In the genomic region with DNA sequence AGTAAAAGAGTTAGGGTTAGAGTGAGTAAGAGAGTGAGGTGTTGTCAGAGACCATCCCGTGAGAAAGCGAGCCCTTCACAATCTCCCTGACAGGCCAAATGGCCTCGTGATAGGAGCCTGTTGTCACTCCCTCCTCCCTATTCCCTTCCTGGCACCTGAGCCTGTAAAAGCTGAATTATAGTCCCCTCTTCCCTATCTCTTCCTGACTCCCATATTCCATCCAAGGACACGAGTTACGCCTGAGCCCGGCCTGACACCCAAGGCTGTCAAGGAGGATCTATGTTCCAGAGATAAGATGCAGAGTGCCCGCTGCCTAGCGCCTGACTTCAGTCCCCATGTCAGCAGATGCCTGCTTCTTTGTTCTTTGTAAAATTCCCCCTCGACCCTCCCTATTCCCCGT, we compare ENCODE assay signal across 21 mouse cellular contexts. TPM values are rescaled to one million over a fixed set of nuclear protein-coding genes. Genes with fewer than 3 reads are reported as not detected.
DNase-seq lines count a peak whose midpoint lies in the region; ATAC-seq lines count a peak whose summit lies in the region.
"Not testable (repeated sequence)": the region's sequence is repeated elsewhere in the genome, so short reads cannot be mapped to it uniquely, and the experiment has no call there.
"Had no signal": no experiment of that assay in that cellular context is flagged by ENCODE, and none has a peak within 500 bp of the region (broad histone marks: within the 10 kb centered on the region; RNA-seq: fewer than 3 reads in every experiment).

No protein-coding gene starts in this region.

- ATAC-seq in heart, embryonic 12.5 days (ENCODE audit: insufficient number of reproducible peaks, low FRiP score) = not testable (repeated sequence)

- not testable (repeated sequence) for H3K36me3 ChIP-seq in heart, embryonic 12.5 days

- H3K27me3 ChIP-seq in heart, embryonic 12.5 days (replicated peaks) = not testable (repeated sequence)

- not testable (repeated sequence) for H3K9ac ChIP-seq in heart, embryonic 12.5 days

- peak; percentile 30 to 56 for DNase-seq in adrenal gland, adult (ENCODE audit: inconsistent age in 2 of 2, low spot score in 1 of 2)
- peak; percentile 33 for DNase-seq in adrenal gland, postnatal 10 days
- peak; percentile 16 to 25 for DNase-seq in adrenal gland, postnatal 36 days
- DNase-seq in naive thymus-derived CD4-positive, alpha-beta T cell, adult 2 months (ENCODE audit: low read depth) = peak; percentile 35
- peak; percentile 44 for DNase-seq in testis, postnatal 14 days (ENCODE audit: low spot score)
- peak; percentile 2 for DNase-seq in urinary bladder, postnatal 14 days (ENCODE audit: low spot score)

- not testable (repeated sequence) for H3K9me3 ChIP-seq in heart, embryonic 12.5 days (replicated peaks)

- not testable (repeated sequence) for H3K4me3 ChIP-seq in heart, embryonic 12.5 days

- peaks cover 11% of the 10 kb centered on the region for H3K4me1 ChIP-seq in heart, embryonic 12.5 days (replicated peaks)

- H3K4me2 ChIP-seq in heart, embryonic 12.5 days = 0 out of 2 replicates have a peak overlapping the region, but pooled peaks have one; percentile 13

- 14% methylated on average over 10 of the region's 10 CpGs for WGBS in heart, embryonic 12.5 days

- not testable (repeated sequence) for H3K27ac ChIP-seq in heart, embryonic 12.5 days (ENCODE audit: poor library complexity, severe bottlenecking)

RNA-seq across cellular contexts. Expression of a gene that starts 0.7 kb away (rescaled TPM):
- 1 to 10 TPM; 1.1 to 2.1 TPM for total RNA-seq in adrenal gland, postnatal 10 days (2021)
- total RNA-seq in adrenal gland, postnatal 36 days (2021) = 1 to 10 TPM; 3.5 to 4.6 TPM
- polyA plus RNA-seq in heart, embryonic 12.5 days (2016; fragmentation: Nextera tagmentation; extraction: Ambion mirVana) = not detected in 2 replicates
- total RNA-seq: hindbrain, postnatal 0 days; MEL had no signal
- polyA plus RNA-seq: embryonic facial prominence, embryonic 11.5 days; forebrain, embryonic 10.5 days; forebrain, embryonic 13.5 days; forebrain, embryonic 16.5 days; heart, embryonic 11.5 days; hindbrain, embryonic 11.5 days; hindbrain, embryonic 14.5 days had no signal

RNA-seq across cellular contexts. Expression of a gene that starts 1.3 kb away (rescaled TPM):
- total RNA-seq in adrenal gland, postnatal 10 days (2021) = 1 to 10 TPM; 3.3 to 3.7 TPM
- 1 to 10 TPM; 2.5 to 3.4 TPM for total RNA-seq in adrenal gland, postnatal 36 days (2021)
- polyA plus RNA-seq in heart, embryonic 12.5 days (2016; fragmentation: Nextera tagmentation; extraction: Ambion mirVana) = not detected in 2 replicates
- total RNA-seq: granulocyte monocyte progenitor cell, adult 5-6 weeks; hindbrain, postnatal 0 days; MEL had no signal
- polyA plus RNA-seq: embryonic facial prominence, embryonic 11.5 days; embryonic facial prominence, embryonic 14.5 days; forebrain, embryonic 10.5 days; forebrain, embryonic 13.5 days; forebrain, embryonic 16.5 days; heart, embryonic 11.5 days; hindbrain, embryonic 11.5 days; hindbrain, embryonic 14.5 days; hindbrain, postnatal 0 days; intestine, embryonic 16.5 days had no signal

RNA-seq across cellular contexts. Expression of a gene that starts 14.1 kb away (rescaled TPM):
- total RNA-seq in adrenal gland, postnatal 10 days (2021) = 1 to 10 TPM; 1.8 to 2.9 TPM
- total RNA-seq in adrenal gland, postnatal 36 days (2021) = 1 to 10 TPM; 2.4 to 3.6 TPM
- polyA plus RNA-seq in heart, embryonic 12.5 days (2016; fragmentation: Nextera tagmentation; extraction: Ambion mirVana) = 0.09 TPM in 1 of 2 replicates, not detected in the other
- polyA plus RNA-seq: heart, embryonic 11.5 days had no signal

RNA-seq across cellular contexts. Expression of a gene that starts 14.6 kb away (rescaled TPM):
- total RNA-seq in adrenal gland, postnatal 10 days (2021) = under 1 TPM; 0.18 TPM
- total RNA-seq in adrenal gland, postnatal 36 days (2021) = not detected
- not detected in 2 replicates for polyA plus RNA-seq in heart, embryonic 12.5 days (2016; fragmentation: Nextera tagmentation; extraction: Ambion mirVana)
- total RNA-seq: gastrocnemius, adult 18-20 months; gastrocnemius, postnatal 36 days had no signal
- polyA plus RNA-seq: embryonic facial prominence, embryonic 11.5 days; forebrain, embryonic 10.5 days; forebrain, embryonic 13.5 days; forebrain, embryonic 16.5 days; heart, embryonic 11.5 days; hindbrain, embryonic 14.5 days; hindbrain, postnatal 0 days had no signal

RNA-seq across cellular contexts. Expression of a gene that starts 47.3 kb away (rescaled TPM):
- total RNA-seq in adrenal gland, postnatal 10 days (2021) = 10 to 100 TPM in 1 of 2 experiments, 1 to 10 TPM in 1; 5.3 to 11.1 TPM
- total RNA-seq in adrenal gland, postnatal 36 days (2021) = 1 to 10 TPM; 4.8 to 5.5 TPM
- polyA plus RNA-seq in heart, embryonic 12.5 days (2016; fragmentation: Nextera tagmentation; extraction: Ambion mirVana) = 1.1 and 1.5 TPM in 2 replicates
